Mouse (Mus musculus) heart, embryonic 16.5 days (tissue): ENCODE measurements at regions not wholly inside any gene's neighbourhood (a gene's known extent, or its start where the extent isn't known, plus 50 kb on each side); places are given as distances from the start of the nearest gene placed in this dataset.

ENCODE experiments used
- ATAC-seq: fragments of 200-750 bp; cut with Nextera tagmentation; replicated peaks from 2 replicates; pipeline ENCODE4 v1.8.0; 2017; ENCODE audit warnings: moderate number of reproducible peaks; ENCODE audit not compliant: insufficient read depth, low FRiP score; ENCODE audit errors: extremely low read depth
- H3K27ac ChIP-seq: fragments of 300-500 bp; sonication (generic); 2 replicates; pipeline ENCODE4 v1.5.1; 2014; ENCODE audit warnings: mild to moderate bottlenecking, low read length, control low read depth, moderate library complexity
- H3K27me3 ChIP-seq: fragments of 300-500 bp; sonication (generic); 2 replicates; pipeline ENCODE4 v1.6.1; 2014; ENCODE audit warnings: low read length, mixed read lengths; ENCODE audit not compliant: control insufficient read depth, insufficient read depth
- H3K36me3 ChIP-seq: fragments of 300-500 bp; sonication (generic); 2 replicates; pipeline ENCODE4 v1.6.1; 2014; ENCODE audit not compliant: control insufficient read depth, insufficient read depth
- H3K4me1 ChIP-seq: fragments of 300-500 bp; sonication (generic); 2 replicates; pipeline ENCODE4 v1.6.1; 2014; ENCODE audit warnings: low read length, mixed read lengths; ENCODE audit not compliant: control insufficient read depth, insufficient read depth
- H3K4me2 ChIP-seq: fragments of 300-500 bp; sonication (generic); 2 replicates; pipeline ENCODE4 v1.6.1; 2014; ENCODE audit warnings: low read depth, mild to moderate bottlenecking, control low read depth, low read length
- H3K4me3 ChIP-seq: fragments of 300-500 bp; sonication (generic); 2 replicates; pipeline ENCODE4 v1.5.1; 2014; ENCODE audit warnings: mild to moderate bottlenecking, control low read depth, low read length
- H3K9ac ChIP-seq: fragments of 300-500 bp; sonication (generic); 2 replicates; pipeline ENCODE4 v1.6.1; 2014; ENCODE audit warnings: low read length, control low read depth
- H3K9me3 ChIP-seq: fragments of 300-500 bp; sonication (generic); replicated peaks from 2 replicates; pipeline ENCODE4 v1.6.1; 2016; ENCODE audit warnings: low read length; ENCODE audit not compliant: control insufficient read depth
- WGBS: fragments of 180-500 bp; shearing (Covaris S2); extraction: QIAGEN DNeasy Blood & Tissue Kit; methylation state at CpG from one replicate; pipeline ENCODE4 v1.1.7; 2014; 5-methylcytosine and 5-hydroxymethylcytosine counted together

DNA sequence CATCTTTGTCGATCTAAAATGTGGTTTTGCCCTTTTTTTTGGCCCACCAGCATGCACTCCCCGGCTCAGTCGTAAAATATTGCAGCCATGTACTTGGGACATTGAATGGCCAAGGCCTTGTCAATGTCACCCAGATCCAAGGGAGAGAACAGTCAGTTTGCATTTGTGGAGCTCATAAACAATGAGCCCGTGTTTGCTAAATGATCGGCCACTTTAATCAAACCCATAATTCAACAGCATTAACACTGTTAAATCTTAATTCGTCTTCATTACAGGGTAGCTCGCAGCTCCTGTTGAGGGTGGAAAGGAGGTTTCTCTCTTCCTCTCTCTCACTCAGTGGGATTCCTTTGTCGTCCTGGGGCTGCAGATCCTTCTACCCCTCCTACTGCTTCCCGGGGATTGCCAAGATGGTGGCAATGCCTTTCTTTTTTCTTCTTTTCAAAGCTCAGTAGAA, 69.0 kb upstream of the Ephb1 start:
- Histone ChIP-seq H3K4me3 (no peak overlapping the region; the same call in 1 of the 2 replicates), H3K9ac (no peak overlapping the region)

DNA sequence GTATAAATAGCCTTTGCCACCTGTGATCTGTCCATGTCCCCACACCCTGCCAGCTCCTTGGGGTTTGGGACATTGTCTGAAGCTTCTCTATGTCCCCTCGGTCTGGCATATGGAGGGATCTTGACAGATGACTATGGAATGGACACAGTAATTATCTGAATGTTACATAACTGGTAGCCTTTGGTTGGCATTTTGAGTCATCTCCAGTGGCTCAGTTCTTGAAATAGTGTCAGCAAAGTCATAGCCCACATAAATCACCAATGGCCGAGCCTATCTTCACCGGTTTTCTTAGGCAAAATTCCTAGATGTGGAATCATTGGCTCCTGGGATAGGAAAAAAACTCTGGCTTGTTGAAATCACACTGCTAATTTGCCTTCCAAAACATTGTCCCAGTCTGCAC, 67.3 kb upstream of the Ephb1 start:
- 88% methylated on average over 3 of the region's 3 CpGs for WGBS
- H3K27ac ChIP-seq, result no peak overlapping the region
- no peaks in the 10 kb centered on the region for H3K36me3 ChIP-seq
- peaks cover 4% of the 10 kb centered on the region; the same call in 1 of the 2 replicates for H3K9me3 ChIP-seq
- H3K9ac ChIP-seq, result no peak overlapping the region
- no peak for ATAC-seq
- no peak overlapping the region for H3K4me3 ChIP-seq
- peaks cover 4% of the 10 kb centered on the region; the same call in 1 of the 2 replicates for H3K27me3 ChIP-seq
- peaks cover 6% of the 10 kb centered on the region for H3K4me1 ChIP-seq
- no peak overlapping the region for H3K4me2 ChIP-seq

More for the DNA sequence above, 69.0 kb upstream of the Ephb1 start:
- 42% methylated on average over 9 of the region's 9 CpGs for WGBS
- no peak for ATAC-seq
- H3K27me3 ChIP-seq, result peaks cover 4% of the 10 kb centered on the region; the same call in 1 of the 2 replicates
- peaks cover 6% of the 10 kb centered on the region for H3K4me1 ChIP-seq
- H3K4me2 ChIP-seq, result peak overlapping the region; percentile 50
- no peak overlapping the region for H3K27ac ChIP-seq
- H3K9me3 ChIP-seq, result no peaks in the 10 kb centered on the region
- H3K36me3 ChIP-seq, result no peaks in the 10 kb centered on the region

DNA sequence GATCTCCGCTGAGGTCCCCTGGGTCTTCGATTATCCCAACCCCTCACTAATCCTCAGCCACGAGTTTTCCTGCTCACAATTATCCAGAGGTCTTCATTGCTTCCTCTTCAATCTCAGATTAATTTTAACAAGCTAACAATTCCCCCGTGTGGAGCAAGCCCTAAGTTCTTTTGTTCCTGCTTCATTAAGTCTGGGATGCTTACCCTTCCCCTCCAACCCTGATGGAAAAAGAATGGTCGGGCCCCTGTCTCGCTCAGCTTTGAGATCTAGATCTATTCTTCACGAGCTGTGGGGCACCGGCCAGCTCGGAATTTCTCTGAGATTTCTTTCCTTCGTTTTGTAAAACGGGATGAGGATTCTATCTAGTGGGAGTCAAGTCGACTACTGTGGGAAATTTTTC, 65.7 kb upstream of the Ephb1 start:
- peaks cover 5% of the 10 kb centered on the region; the same call in 1 of the 2 replicates for H3K9me3 ChIP-seq
- no peak for ATAC-seq
- no peak overlapping the region for H3K27ac ChIP-seq
- no peaks in the 10 kb centered on the region for H3K36me3 ChIP-seq
- H3K4me2 ChIP-seq, result no peak overlapping the region
- H3K9ac ChIP-seq, result no peak overlapping the region
- H3K27me3 ChIP-seq, result peaks cover 4% of the 10 kb centered on the region; the same call in 1 of the 2 replicates
- peaks cover 6% of the 10 kb centered on the region for H3K4me1 ChIP-seq
- whole genome bisulfite sequencing, result 34% methylated on average over 12 of the region's 12 CpGs
- H3K4me3 ChIP-seq, result no peak overlapping the region

DNA sequence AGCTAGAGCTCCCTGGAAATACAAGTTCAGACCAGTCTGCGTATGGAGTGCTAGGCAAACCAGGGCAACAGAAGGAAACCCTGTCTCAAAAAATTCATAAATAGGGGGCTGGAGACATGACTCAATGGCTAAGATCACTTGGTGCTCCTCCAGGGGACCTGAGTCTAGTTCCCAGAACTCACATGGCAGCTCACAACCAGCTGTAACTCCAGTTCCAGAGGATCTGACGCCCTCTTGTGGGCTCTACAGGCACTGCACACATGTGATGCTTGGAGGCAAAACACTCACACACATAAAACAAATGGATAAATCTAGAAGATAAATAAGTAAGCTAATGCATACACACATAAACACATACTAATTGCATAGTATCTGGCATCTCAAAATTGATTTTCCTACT, 59.1 kb upstream of the Ephb1 start:
- H3K9ac ChIP-seq, result no peak overlapping the region
- ATAC-seq, result no peak
- no peak overlapping the region for H3K4me3 ChIP-seq
- H3K27ac ChIP-seq, result no peak overlapping the region
- no peaks in the 10 kb centered on the region for H3K36me3 ChIP-seq
- no peaks in the 10 kb centered on the region for H3K27me3 ChIP-seq
- H3K4me2 ChIP-seq, result no peak overlapping the region
- peaks cover 5% of the 10 kb centered on the region; the same call in 1 of the 2 replicates for H3K9me3 ChIP-seq
- 55% methylated on average over 2 of the region's 2 CpGs for WGBS
- H3K4me1 ChIP-seq, result no peaks in the 10 kb centered on the region

DNA sequence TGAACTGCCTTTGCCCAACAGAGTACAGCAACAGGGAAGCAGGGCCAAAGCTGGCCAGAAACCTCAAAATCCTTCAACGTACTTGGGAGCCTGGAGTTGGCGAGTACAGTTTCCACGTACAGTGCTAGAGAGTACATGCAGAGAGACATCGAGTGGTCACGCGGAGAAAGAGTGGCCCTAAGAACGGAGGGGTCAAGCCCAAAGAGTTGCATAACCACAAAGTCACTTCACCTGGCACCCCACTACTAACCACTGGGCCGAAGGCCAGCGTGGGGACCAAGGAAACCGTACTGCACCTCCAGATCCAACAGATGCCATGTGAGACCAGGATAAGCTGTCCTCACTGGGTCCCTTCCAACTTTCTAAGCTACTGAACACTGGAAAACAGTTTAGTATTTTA, 56.2 kb upstream of the Ephb1 start:
- Histone ChIP-seq H3K4me1 (no peaks in the 10 kb centered on the region), H3K9ac (no peak overlapping the region), H3K4me2 (no peak overlapping the region), H3K4me3 (no peak overlapping the region), H3K27ac (no peak overlapping the region), H3K9me3 (no peaks in the 10 kb centered on the region), H3K36me3 (no peaks in the 10 kb centered on the region), H3K27me3 (peaks cover 4% of the 10 kb centered on the region; the same call in 1 of the 2 replicates)
- WGBS, result 85% methylated on average over 10 of the region's 10 CpGs
- ATAC-seq, result no peak

DNA sequence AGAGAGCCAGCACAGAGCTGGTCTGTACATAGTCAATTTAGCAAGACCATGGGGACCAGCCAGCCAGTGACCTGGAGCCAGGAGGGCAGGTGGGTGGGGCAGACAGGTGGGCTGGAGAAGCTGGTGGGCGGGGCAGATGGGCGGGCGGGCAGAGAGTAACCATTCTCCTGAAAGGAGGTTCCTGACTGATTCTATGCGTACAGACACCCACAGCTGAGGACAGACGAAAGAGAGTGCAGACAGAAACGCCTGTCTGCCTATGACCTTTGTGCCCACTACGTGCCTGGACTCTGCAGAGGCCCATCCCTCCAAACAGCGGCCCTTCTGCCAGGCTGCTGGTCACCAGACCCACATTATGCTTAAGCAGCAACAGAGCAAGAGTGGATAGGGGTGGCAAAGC, 51.5 kb upstream of the Ephb1 start:
- WGBS, result 15% methylated on average over 8 of the region's 8 CpGs
- Histone ChIP-seq H3K27ac (no peak overlapping the region), H3K27me3 (peaks cover 9% of the 10 kb centered on the region; the same call in 1 of the 2 replicates), H3K36me3 (no peaks in the 10 kb centered on the region), H3K4me2 (no peak overlapping the region), H3K4me1 (no peaks in the 10 kb centered on the region), H3K9me3 (no peaks in the 10 kb centered on the region), H3K4me3 (no peak overlapping the region), H3K9ac (no peak overlapping the region)
- 0 out of 2 replicates have a peak, but pooled peaks have one; percentile 18 for ATAC-seq
